Mouse (Mus musculus): ENCODE measurements around the gene Raver1. TPM values are rescaled to one million over a fixed set of nuclear protein-coding genes. Genes with fewer than 3 reads are reported as not detected.
A peak's percentile ranks its signal among the peaks of the same experiment; 100 is the strongest.

The Raver1 gene
- 10 to 100 TPM; 13.8 to 17.9 TPM for total RNA-seq (2021)
- long read RNA-seq, experiment 1, partial matches to known transcripts, result 2 of 7 reads
- long read RNA-seq, experiment 1, other reads (novel, unspliced or antisense), result 2 of 7 reads
- long read RNA-seq, experiment 2, partial matches to known transcripts, result 2 of 5 reads
- long read RNA-seq, experiment 2, other reads (novel, unspliced or antisense), result 3 of 5 reads

DNA sequence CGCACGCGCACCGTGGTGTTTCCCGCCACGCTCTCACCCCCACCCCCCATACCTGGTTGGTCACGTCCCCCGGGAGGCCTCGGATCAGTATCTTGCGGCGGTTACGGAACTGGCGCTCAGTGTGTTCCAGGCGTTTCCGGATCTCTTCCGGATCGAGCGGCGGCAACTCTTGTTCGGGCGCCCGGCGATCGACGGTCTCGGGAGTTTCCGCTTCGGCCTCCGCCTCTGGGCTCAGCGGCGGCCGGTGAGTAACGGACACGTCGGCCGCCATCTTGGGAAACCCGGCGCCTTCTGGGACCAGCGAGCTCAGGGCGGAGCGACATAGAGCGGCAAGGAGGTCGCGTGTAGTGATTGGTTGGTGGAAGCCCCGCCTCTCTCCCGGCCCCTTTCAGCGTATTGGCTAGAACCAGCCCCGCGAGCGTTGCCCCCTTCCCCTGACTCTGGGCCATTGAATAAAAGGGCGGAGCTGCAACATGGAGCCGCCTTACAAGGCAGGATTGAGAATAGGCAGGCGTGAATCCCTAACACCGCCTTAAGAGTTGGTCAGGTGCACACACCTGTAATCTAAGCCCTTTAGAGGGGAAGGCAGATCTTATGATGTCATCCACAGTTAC lies at the start of gene Raver1, which contains the start of gene Gm38431:
Gene Raver1, minus strand, starts transcription at position 302 of the 614 bp plus-strand sequence.
Gene Gm38431, minus strand, starts transcription at position 291 of the 614 bp plus-strand sequence.
- intact Hi-C loops (cut with DNase I), result loop anchor here (5.0 kb wide), 1 partner anchor 35 kb away; no protein-coding TSS in a partner anchor

DNA sequence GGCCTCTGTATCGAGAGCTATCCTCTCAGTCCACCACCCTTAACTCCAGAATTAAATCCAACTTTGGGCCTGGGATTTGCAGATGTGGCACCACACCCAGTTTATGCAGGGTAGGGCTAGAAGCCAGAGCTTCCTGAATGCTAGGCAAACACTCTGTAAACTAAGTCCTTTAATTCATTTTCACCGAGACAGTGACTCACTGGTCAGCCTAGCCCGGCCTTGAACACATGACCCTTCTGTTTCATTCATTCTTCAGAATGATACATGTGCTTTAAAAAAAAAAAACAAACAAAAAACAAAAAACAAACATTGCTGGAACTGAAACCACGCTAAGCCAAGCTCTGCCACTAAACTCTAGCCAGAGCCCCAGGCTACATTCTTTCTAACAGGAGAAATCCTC lies 46.6 kb upstream of the Raver1 start:
- intact Hi-C loops (cut with DNase I), result loop anchor here (5.0 kb wide), 1 partner anchor 106 kb away; the partner anchor contains the start of gene Icam5
- no peak for DNase-seq

More for the DNA sequence above, at the start of gene Raver1, which contains the start of gene Gm38431:
- DNase-seq, result peak; percentile 93 to 98

DNA sequence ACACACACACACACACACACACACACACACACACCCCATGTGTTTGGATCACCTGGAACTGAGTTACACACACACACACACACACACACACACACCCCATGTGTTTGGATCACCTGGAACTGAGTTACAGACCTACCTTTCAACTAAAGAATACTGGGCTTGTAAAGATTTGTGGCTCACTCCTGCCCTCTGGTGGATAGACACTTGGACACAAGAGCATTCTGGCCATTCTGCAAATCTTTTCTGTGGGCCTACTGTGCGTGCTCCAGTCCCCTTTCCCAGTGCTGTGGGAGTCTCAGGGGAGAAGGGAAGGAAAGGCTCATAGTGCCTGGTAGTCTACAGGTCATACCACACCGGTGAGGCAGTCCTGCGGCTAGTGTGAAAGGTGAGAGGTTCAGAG lies 45.4 kb upstream of the Raver1 start:
- intact Hi-C loops (cut with DNase I), result loop anchor here (5.0 kb wide), 1 partner anchor 105 kb away; the partner anchor contains the start of gene Icam5
- DNase-seq, result peak in 1 of 2 experiments; percentile 27

DNA sequence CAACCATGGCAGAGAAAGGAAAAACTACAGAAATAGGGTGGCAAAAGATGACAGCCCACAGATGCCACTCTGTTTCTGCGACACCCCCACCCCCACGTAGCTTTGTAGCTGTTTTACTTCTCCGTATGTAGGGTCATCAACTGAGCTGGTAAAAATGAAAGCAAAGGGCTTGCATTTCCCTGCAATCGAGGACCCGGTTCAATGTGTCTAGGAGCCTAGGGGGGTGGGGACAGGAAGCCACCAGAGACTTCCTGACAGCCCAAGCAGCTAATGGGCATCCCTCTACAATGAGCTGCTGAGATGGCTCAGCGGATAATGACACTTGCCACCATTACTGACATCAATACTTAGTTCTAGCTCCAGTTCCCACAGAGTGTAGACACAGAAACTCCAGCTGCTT lies 44.6 kb upstream of the Raver1 start:
- intact Hi-C loops (cut with DNase I), result loop anchor here (5.0 kb wide), 1 partner anchor 104 kb away; the partner anchor contains the start of gene Icam5

DNA sequence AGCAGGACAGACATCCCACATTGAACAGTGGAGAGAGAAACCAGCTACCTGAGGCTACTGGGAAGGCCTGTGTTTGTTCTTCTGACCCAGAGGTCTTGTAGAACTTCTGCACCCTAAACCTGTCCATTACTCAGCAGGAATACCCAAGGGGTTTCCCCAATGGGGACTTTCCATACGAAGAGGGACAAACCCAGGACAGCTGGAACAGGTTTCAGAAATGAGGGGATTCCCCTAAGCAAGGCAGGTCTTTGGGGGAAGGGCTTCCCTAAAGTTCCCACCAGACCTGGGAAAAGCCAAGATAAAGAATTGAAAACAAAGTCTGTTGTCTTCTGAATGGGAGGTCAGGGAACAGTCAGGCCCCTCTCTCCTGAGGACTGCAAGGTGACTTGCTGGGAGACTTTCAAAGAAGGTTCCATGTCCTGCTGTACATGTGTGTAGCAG lies 44.2 kb upstream of the Raver1 start:
- DNase-seq, result no peak
- intact Hi-C loops (cut with DNase I), result loop anchor here (2.0 to 5.0 kb wide), 2 partner anchors 104 to 233 kb away; partner anchors contain the start of gene Icam5

More for the DNA sequence above, 44.6 kb upstream of the Raver1 start:
- no peak for DNase-seq

DNA sequence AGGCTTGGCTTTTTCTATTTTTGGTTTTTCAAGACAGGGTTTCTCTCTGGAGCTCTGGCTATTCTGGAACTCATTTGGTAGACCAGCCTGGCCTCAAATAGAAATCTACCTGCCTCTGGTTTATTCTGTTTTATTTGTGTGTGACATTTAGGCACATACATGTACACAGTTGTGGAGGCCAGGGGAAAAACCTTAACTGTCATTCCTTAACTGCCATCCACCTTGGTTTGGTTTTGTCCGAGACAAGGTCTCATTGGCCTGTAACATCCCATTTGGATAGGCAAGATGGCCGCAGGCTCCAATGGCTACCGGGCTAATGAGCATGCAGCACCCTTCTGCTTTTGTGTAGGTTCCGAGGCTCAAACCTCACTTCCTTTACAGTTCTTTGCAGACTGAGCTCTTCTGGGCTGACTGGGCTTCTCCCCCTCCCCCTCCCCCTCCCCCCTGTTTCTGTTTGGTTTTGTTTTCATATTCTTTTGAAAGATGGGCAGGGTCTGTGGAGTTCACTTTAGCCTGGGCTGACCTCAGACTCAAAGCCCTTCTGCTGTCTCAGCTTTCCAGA lies 43.6 kb upstream of the Raver1 start:
- DNase-seq, result no peak
- intact Hi-C loops (cut with DNase I), result loop anchor here (2.0 to 5.0 kb wide), 2 partner anchors 103 to 233 kb away; partner anchors contain the start of gene Icam5

DNA sequence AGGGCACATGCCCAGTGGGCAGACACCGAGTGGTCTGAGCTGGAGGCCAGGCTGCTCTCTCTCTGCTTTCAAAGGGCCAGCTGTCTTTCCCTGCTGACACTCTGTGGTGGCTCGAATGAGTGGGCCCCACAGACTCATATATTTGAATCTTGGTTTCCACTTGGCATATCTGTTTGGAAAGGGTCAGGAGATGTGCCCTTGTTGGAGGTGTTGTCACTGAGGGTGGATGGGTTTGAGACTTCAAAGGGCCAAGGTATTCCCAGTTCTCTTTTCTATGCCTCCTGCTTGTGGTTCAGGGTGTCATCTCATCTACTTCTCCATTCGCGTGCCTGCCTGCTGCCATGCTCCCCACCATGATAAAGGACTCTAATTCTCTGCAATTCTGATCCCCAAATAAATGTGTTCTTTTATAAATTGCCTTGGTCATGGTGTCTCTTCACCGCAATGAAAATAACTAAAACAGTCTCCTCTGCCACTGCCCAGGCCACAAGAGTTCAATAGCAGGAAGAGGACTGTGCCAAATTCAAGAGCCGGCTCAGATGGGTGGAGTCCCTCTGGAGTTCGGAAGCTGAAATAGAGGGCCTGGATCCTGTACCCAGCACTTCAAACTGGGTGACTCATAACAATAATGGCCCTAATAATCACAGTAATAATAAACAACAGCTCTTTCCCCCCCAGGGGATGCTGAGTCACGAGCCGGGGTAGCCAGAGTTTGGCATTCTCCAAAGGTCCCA lies 43.0 kb upstream of the Raver1 start:
- DNase-seq, result peak; percentile 51 to 53
- intact Hi-C loops (cut with DNase I), result loop anchor here (2.0 to 5.0 kb wide), 2 partner anchors 102 to 232 kb away; partner anchors contain the start of gene Icam5

DNA sequence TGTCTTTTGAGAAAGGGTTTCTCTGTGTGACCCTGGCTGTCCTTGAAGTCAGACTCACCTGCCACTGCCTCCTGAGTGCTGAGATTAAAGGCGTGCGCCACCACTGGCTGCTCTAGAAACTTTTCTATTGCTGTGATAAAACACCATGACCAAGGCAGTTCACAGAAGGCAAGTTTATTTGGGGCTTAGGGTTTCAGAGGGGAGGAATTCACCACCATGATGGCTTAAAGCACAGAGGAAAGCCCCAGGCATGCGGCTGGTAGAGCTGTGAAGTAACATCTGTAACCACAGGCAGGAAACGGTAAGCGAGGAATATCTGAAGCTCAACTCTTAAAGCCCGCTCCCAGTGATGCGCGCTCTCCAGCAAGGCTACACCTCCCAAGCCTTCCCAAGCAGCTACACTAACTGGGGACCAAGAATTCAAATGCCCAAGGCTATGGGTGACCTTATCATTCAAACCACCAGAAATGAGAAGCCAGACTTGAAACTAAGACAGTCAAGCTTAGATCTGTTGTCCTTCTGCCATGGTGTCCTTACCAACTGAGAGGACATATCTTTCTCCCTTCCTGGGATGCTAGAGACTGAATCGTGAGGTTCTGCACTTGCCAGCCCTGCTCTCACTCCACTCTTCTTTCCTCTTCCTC lies 41.4 kb upstream of the Raver1 start:
- DNase-seq, result no peak
- intact Hi-C loops (cut with DNase I), result no loop called here

DNA sequence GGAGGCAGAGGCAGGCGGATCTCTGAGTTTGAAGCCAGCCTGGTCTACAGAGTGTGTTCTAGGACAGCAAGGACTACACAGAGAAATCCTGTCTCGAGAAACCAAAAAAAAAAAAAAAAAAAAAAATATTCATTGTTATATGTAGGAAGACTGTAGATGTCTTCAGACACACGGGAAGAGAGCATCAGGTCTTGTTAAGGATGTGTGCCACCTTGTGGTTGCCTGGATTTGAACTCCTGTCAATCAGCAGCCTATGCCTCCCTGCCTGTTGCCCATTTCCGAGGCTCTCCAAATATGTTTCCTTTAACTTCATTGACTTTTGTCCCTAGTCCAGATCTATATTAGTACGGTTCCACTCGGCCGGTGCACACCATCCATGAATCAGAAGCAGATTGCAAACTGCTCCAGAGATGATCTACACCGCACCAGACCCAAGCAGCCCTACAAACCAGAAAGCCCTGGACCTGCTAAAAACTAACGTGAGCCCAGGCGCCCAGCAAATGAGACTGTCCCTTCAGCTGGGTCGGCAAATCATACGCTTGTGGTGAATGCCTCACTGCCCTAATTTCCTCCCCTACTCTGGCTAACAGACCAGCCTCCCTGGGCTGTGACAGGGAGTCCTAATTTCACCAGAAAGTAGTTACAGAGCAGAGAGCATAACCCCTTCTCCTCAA lies 40.4 kb upstream of the Raver1 start:
- intact Hi-C loops (cut with DNase I), result no loop called here
- no peak for DNase-seq

DNA sequence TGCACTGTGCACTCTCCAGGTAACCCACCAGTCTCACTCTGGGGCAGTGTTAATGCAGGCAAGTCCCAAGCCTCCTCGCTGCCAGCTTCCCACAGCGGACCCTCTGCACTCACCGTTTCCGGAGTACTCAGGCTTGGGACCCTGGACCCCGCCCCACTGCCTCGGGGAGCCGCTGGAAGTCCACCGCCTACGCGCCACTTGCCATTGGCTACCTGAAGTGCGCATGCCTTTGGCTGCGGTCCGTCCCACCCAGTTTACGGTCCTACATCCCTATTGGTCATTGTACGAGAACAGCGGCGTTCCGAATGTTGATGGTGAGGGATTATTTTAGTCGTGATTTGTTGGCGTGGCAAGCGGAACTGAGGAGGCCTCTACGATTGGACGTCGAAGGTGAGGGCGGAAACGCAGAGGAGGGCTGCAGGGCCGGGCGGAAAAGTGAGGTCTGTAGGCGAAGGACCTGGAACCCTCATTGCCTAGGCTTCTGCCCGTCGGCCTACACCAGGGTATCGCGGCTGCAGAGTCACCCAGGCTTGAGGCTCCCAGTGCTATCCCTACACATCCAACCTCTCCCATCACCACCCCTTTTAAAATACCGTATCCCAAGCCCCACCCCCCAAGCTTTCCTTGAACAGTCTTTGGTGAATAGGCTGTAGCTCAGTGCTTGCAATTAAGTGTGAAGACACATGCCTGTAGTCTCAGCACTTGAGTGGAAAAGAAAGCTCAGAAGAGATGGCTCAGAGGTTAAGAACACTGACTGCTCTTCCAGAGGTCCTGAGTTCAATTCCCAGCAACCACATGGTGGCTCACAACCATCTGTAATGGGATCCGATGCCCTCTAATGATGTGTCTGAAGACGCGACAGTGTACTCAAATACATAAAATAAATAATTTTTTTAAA lies 39.5 kb upstream of the Raver1 start, which contains the start of gene Tyk2:
Gene Tyk2, minus strand, starts transcription at position 185 of the 898 bp plus-strand sequence.
- intact Hi-C loops (cut with DNase I), result no loop called here
- DNase-seq, result peak; percentile 79 to 89

DNA sequence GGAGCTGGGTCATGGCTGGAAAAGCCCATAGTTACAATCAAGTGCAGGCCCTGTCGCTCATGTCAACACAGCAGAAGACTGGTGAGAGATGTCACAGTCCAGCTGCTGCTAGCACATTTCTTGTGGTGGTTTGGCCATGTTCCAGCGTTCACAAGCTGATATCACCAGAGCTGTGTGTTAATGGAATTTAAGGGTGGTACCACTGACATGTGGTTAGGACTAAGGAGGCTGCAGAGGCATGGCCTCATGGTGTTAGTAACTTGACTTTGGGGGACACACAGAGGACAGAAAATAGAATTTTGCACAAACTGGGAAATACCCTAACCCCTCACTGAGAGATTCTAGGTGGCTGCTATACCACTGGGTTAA lies 34.4 kb upstream of the Raver1 start:
- no peak for DNase-seq
- intact Hi-C loops (cut with DNase I), result loop anchor here (5.0 kb wide), 1 partner anchor 34 kb away; the partner anchor contains the start of genes Gm38431 and Raver1

DNA sequence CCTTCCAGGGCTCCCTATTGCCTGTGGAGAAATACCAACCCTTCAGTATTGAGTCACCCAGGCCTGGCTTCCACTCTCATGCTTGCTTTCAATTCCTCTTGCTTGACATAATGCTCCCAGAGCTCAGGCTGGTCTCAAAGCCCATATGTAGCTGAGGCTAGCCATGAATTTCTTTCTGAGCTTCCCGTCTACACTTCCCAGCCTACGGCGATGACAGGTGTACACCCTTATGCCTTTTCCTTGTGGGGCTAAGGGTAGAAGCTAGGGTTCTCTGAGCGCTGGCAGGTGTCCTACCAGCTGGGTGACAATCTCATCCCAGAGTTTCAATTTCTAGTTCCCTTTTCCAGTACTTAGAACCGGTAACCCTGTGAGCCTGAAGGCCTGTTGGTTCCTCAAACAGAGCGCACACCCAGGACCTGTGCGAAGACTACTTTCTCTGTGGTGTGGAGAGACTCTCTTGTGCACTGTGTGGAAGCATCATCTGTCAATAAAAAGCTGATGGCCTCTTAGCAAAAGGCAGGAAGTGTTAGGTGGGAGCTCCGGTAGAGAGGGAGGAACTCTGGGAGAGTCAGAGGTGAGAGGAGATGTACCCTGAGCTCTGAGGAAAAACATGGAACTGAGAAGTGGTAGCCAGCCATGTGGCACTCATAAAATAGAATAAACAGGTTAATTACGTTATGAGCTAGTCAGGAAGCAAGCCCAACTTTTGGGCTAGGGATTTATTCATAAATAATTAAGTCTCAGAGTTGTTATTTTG lies 33.9 kb upstream of the Raver1 start:
- intact Hi-C loops (cut with DNase I), result loop anchor here (5.0 kb wide), 1 partner anchor 33 kb away; the partner anchor contains the start of genes Gm38431 and Raver1
- DNase-seq, result no peak

DNA sequence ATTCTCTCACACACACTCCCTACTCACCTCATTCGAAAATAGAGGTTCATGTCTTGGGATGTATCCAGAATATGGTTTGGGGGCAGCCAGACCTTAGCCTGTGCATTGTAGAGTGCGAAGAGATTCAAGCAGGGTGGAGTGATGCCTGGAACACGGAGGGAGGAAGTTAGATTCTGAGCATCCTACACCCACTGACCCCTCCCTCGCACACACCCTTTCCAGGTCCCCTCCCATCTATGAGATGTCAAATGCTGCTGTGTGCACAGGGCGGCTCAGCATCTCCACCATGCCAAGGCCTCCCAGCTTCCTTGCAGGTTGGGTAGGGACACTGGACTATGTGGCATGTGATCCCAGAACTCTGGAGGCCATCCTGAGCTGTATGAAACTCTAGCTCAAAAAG lies 33.0 kb upstream of the Raver1 start:
- intact Hi-C loops (cut with DNase I), result loop anchor here (5.0 kb wide), 1 partner anchor 33 kb away; the partner anchor contains the start of genes Gm38431 and Raver1
- no peak for DNase-seq

DNA sequence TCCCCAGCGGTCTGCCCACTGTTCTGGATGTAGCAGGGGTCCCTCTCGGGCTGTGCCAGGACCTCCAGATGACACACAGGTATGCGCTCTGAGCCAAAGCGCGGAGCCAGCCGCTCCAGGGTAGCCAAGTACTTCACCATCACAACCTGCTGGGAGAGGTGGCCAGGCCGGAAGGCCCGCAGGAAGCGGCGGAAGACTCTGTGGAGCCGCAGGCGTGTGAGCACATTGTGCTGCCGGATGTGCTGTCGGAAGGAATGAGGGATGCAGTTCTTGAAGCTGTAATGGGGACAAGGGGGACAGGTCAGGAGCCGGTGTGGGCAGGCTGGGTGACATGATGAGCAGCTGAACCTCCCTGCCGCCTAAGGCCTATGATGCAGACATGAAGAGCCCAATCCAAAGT lies 29.7 kb upstream of the Raver1 start:
- intact Hi-C loops (cut with DNase I), result no loop called here
- DNase-seq, result no peak

DNA sequence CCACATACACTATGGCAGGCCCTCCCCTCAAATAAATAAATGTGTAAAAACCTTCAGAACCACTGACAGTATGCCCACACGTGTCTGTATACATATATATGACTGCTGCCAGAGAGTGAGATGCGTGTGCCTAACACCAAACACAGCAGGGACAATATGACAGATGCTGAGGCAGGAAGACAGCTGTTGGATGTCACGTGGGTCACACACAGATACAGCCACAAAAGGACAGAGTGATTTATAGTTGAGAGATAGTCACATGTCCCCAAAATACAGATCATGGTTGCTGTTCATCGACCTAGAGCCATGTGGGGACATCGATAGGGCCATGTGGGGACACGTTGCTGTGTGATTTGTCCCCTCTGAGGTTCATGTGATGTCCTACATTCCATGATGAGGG lies 25.3 kb upstream of the Raver1 start:
- DNase-seq, result no peak
- intact Hi-C loops (cut with DNase I), result no loop called here

DNA sequence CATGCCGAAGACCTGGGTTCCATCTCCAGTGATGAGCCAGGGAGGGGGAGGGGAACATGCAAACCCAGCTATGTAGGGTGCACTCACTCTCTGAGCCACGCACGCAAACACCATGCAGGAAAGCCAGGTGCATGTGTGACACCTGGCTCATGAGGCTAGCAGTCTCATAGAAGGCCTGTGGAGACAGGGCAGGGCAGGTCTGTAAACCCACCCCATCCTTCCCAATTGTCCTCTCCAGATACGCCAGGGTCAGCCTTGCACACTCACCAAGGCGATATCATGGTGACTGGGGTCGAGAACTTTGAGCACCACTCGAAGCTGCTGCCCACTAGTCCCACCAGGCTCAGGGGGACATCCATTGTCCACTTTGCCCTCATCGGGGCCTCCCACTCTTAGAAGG lies 23.3 kb upstream of the Raver1 start:
- intact Hi-C loops (cut with DNase I), result no loop called here
- DNase-seq, result no peak

DNA sequence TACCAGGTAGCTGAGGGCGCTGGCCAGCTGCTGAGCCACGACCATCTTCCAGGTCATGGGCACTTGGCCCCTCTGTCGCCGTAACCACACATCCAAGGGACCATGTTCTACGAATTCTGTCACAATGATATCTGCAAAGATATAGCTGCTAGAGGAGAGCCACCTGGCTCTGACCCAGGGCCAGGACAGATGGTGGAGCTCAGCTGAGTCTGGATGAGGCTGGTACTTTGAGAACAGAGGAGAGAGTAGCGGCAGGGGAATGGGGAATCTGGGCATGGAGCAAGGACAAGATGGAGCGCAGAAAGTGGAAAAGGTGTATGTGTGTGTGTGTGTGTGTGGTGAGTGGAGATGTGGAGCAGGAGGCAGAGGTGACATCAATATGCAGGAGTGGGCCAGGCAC lies 22.4 kb upstream of the Raver1 start:
- intact Hi-C loops (cut with DNase I), result no loop called here
- DNase-seq, result no peak

DNA sequence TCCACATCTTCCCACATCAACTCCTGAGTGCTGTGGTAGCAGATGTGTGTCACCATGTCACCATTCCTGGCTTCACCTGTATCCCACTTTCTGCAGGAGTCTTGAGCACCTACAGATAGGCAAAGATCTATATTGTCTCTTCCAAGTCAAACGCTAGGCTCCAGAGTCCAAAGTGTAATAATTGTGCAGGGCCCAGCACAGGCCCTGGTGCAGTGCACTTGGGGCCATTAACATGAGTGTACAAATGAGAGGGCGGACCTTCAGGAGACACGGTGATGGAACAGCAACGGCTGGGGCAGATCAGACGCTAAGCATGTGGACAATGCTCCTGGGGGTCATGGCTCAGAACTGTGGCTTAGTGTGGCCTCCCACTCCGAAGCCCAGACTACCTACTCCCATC lies 21.9 kb upstream of the Raver1 start:
- intact Hi-C loops (cut with DNase I), result no loop called here
- DNase-seq, result no peak

All from gastrocnemius, postnatal 36 days (tissue).